Mouse (Mus musculus) left cerebral cortex, adult 2 months (tissue): ENCODE measurements around the gene Shisa7. TPM values are rescaled to one million over a fixed set of nuclear protein-coding genes. Genes with fewer than 3 reads are reported as not detected.

ENCODE experiments used
- DNase-seq, 2 experiments: peaks; one replicate each; pipeline ENCODE4 v3.0.0; 2021 to 2022; ENCODE audit warnings: low spot score in 2 of 2, mixed read lengths in 1 of 2; ENCODE audit errors: extremely low spot score in 1 of 2
- H3K27ac ChIP-seq: fragments of 200-600 bp; 2 replicates; pipeline ENCODE4 v1.8.1; 2022
- H3K4me3 ChIP-seq: fragments of 200-600 bp; 2 replicates; pipeline ENCODE4 v1.8.1; 2022
- CTCF ChIP-seq: fragments of 200-600 bp; IDR thresholded peaks from 2 replicates; pipeline ENCODE4 v1.8.1; 2022; ENCODE audit warnings: antibody characterized with exemption, mild to moderate bottlenecking, moderate library complexity
- intact Hi-C: fragments of 180-260 bp; cut with DNase I; formaldehyde crosslinking; loops from one replicate; pipeline ENCODE4 v1.15.1; 2025
- total RNA-seq, 2 experiments: library from RNA; stranded (reverse); gene quantifications; 2 replicates each; pipeline ENCODE4 v1.2.3; 2021

The Shisa7 gene
- total RNA-seq, 2 experiments from 2014 or later, result 134 to 138 TPM

GRCm38 (mm10) chr7:4792278-4793212 lies 52.0 kb downstream of the Shisa7 start, which contains the start of gene Rpl28:
TSS of gene Rpl28 (plus strand) at chr7:4792874.
- Histone ChIP-seq H3K4me3 (peak within 1 kb of the TSS; percentile 72), H3K27ac (peak within 1 kb of the TSS; percentile 91)
- TF ChIP-seq CTCF, result no peak; the same call in 1 of the 2 replicates
- intact Hi-C loops, result loop anchor here (2.0 to 5.0 kb wide), 3 partner anchors 70 to 235 kb away; no protein-coding TSS in a partner anchor
- DNase-seq, result peak; percentile 94 to 95

- intact Hi-C loops, result no loop called here
- Histone ChIP-seq H3K4me3 (peak within 1 kb of the TSS; percentile 69), H3K27ac (peak within 1 kb of the TSS; percentile 66)
- peak in 1 of 2 experiments; percentile 42 for DNase-seq
- TF ChIP-seq CTCF, result no peak
Measured at GRCm38 (mm10) chr7:4789436-4789935, 55.0 kb downstream of the Shisa7 start, which contains the start of gene Tmem238. TSS of gene Tmem238 (minus strand) at chr7:4789656.

- intact Hi-C loops, result no loop called here
- peak; percentile 30 for TF ChIP-seq CTCF
- peak overlapping the region; percentile 69 for H3K4me3 ChIP-seq
- DNase-seq, result peak; percentile 55 to 68
- H3K27ac ChIP-seq, result peak overlapping the region; percentile 66
Measured at GRCm38 (mm10) chr7:4788499-4789435, 55.7 kb downstream of the Shisa7 start.

- peak in 1 of 2 experiments; percentile 51 for DNase-seq
- intact Hi-C loops, result no loop called here
- no peak overlapping the region for H3K4me3 ChIP-seq
Measured at GRCm38 (mm10) chr7:4783667-4784268, 60.7 kb downstream of the Shisa7 start.

GRCm38 (mm10) chr7:4782759-4783158 lies 61.7 kb downstream of the Shisa7 start, which contains the start of the genes Il11 and Tmem190:
TSS of gene Il11 (minus strand) at chr7:4782859.
TSS of gene Tmem190 (plus strand) at chr7:4782937.
- DNase-seq, result no peak
- no peak within 1 kb of the TSS for H3K4me3 ChIP-seq
- TF ChIP-seq CTCF, result no peak
- no peak within 1 kb of the TSS for H3K27ac ChIP-seq
- intact Hi-C loops, result no loop called here

More at GRCm38 (mm10) chr7:4783667-4784268, 60.7 kb downstream of the Shisa7 start:
- no peak overlapping the region for H3K27ac ChIP-seq
- no peak for TF ChIP-seq CTCF

GRCm38 (mm10) chr7:4782130-4782529 lies 62.4 kb downstream of the Shisa7 start:
- intact Hi-C loops, result no loop called here
- no peak overlapping the region for H3K27ac ChIP-seq
- H3K4me3 ChIP-seq, result no peak overlapping the region
- DNase-seq, result no peak
- TF ChIP-seq CTCF, result no peak

- DNase-seq, result no peak
- TF ChIP-seq CTCF, result no peak
- H3K27ac ChIP-seq, result no peak overlapping the region
- intact Hi-C loops, result no loop called here
- no peak overlapping the region for H3K4me3 ChIP-seq
Measured at GRCm38 (mm10) chr7:4779921-4780320, 64.6 kb downstream of the Shisa7 start.

GRCm38 (mm10) chr7:4777851-4778637 lies 66.5 kb downstream of the Shisa7 start:
- Histone ChIP-seq H3K27ac (no peak overlapping the region), H3K4me3 (no peak overlapping the region)
- TF ChIP-seq CTCF, result no peak
- intact Hi-C loops, result no loop called here
- DNase-seq, result no peak

GRCm38 (mm10) chr7:4776861-4777830 lies 67.3 kb downstream of the Shisa7 start:
- no peak overlapping the region for H3K27ac ChIP-seq
- peak overlapping the region; percentile 31 for H3K4me3 ChIP-seq
- intact Hi-C loops, result no loop called here
- DNase-seq, result no peak
- TF ChIP-seq CTCF, result no peak
